Mouse (Mus musculus) midbrain, embryonic 16.5 days (tissue): Measurements from ENCODE around the gene Sirt1. TPM values are rescaled to one million over a fixed set of nuclear protein-coding genes. Genes with fewer than 3 reads are reported as not detected.
"Not testable (repeated sequence)": the region's sequence is repeated elsewhere in the genome, so short reads cannot be mapped to it uniquely, and the experiment has no call there.

Experiments
- ATAC-seq: fragments of 200-750 bp; cut with Nextera tagmentation; 2 replicates; pipeline ENCODE4 v1.8.0; 2017; ENCODE audit warnings: moderate TSS enrichment
- H3K27ac ChIP-seq: fragments of 300-500 bp; sonication (generic); 2 replicates; pipeline ENCODE4 v1.5.1; 2014; ENCODE audit warnings: mild to moderate bottlenecking, low read length, mixed read lengths
- H3K27me3 ChIP-seq: fragments of 300-500 bp; sonication (generic); 2 replicates; pipeline ENCODE4 v1.6.1; 2014; ENCODE audit warnings: low read depth, low read length, mixed read lengths; ENCODE audit not compliant: control insufficient read depth, insufficient read depth
- H3K36me3 ChIP-seq: fragments of 300-500 bp; sonication (generic); 2 replicates; pipeline ENCODE4 v1.6.1; 2014; ENCODE audit warnings: mild to moderate bottlenecking, low read length, moderate library complexity, mixed read lengths; ENCODE audit not compliant: control insufficient read depth, insufficient read depth
- H3K4me1 ChIP-seq: fragments of 300-500 bp; sonication (generic); 2 replicates; pipeline ENCODE4 v1.6.1; 2014; ENCODE audit warnings: mild to moderate bottlenecking, low read length, mixed read lengths; ENCODE audit not compliant: control insufficient read depth, insufficient read depth
- H3K4me2 ChIP-seq: fragments of 300-500 bp; sonication (generic); 2 replicates; pipeline ENCODE4 v1.6.1; 2014; ENCODE audit warnings: mild to moderate bottlenecking, low read length, mixed read lengths
- H3K4me3 ChIP-seq: fragments of 300-500 bp; sonication (generic); 2 replicates; pipeline ENCODE4 v1.5.1; 2014; ENCODE audit warnings: low read depth, mild to moderate bottlenecking, low read length, moderate library complexity, mixed read lengths
- H3K9ac ChIP-seq: fragments of 300-500 bp; sonication (generic); 2 replicates; pipeline ENCODE4 v1.6.1; 2014; ENCODE audit warnings: low read depth, low read length, mixed read lengths
- H3K9me3 ChIP-seq: fragments of 300-500 bp; sonication (generic); replicated peaks from 2 replicates; pipeline ENCODE4 v1.6.1; 2014; ENCODE audit warnings: mild to moderate bottlenecking, low read length, mixed read lengths; ENCODE audit not compliant: control insufficient read depth, poor library complexity, severe bottlenecking
- WGBS: fragments of 180-500 bp; shearing (Covaris S2); extraction: QIAGEN DNeasy Blood & Tissue Kit; methylation state at CpG from one replicate; pipeline ENCODE4 v1.1.7; 2014; 5-methylcytosine and 5-hydroxymethylcytosine counted together
- polyA plus RNA-seq: library from polyadenylated mRNA; unstranded; fragments of >200 nt; fragmentation: Nextera tagmentation; extraction: Ambion mirVana; gene quantifications from 2 replicates; pipeline ENCODE4 v1.2.1, GENCODE M21; 2015

The Sirt1 gene
- polyA plus RNA-seq, 1 experiment from 2014 or later: 3.5 TPM

GRCm38 (mm10) chr10:63422736-63422992 lies 41.2 kb upstream of the Sirt1 start:
- no peak for ATAC-seq
- Histone ChIP-seq H3K27ac (no peak overlapping the region), H3K4me1 (no peaks in the 10 kb centered on the region), H3K36me3 (no peaks in the 10 kb centered on the region), H3K27me3 (no peaks in the 10 kb centered on the region), H3K9ac (no peak overlapping the region), H3K4me3 (no peak overlapping the region), H3K4me2 (no peak overlapping the region), H3K9me3 (no peaks in the 10 kb centered on the region)
- WGBS: 78% methylated on average over 5 of the region's 5 CpGs

- Histone ChIP-seq H3K9me3 (no peaks in the 10 kb centered on the region), H3K27me3 (no peaks in the 10 kb centered on the region), H3K4me2 (no peak within 1 kb of the TSS), H3K4me3 (no peak within 1 kb of the TSS), H3K9ac (no peak within 1 kb of the TSS), H3K36me3 (no peaks in the 10 kb centered on the region), H3K4me1 (no peaks in the 10 kb centered on the region), H3K27ac (no peak within 1 kb of the TSS)
- WGBS: 93% methylated on average over 18 of the region's 18 CpGs
- no peak for ATAC-seq
These were observed 40.5 kb upstream of the Sirt1 start, which contains the start of gene Gm7075 for GRCm38 (mm10) chr10:63421739-63422735. TSS of gene Gm7075 (minus strand) at chr10:63421789.

- WGBS: 59% methylated on average over 5 of the region's 5 CpGs
- no peaks in the 10 kb centered on the region for H3K4me1 ChIP-seq
- H3K9ac ChIP-seq: no peak overlapping the region
- no peak overlapping the region for H3K4me3 ChIP-seq
- ATAC-seq: no peak
- no peaks in the 10 kb centered on the region for H3K9me3 ChIP-seq
- no peaks in the 10 kb centered on the region for H3K36me3 ChIP-seq
- no peak overlapping the region for H3K27ac ChIP-seq
- H3K4me2 ChIP-seq: no peak overlapping the region
- no peaks in the 10 kb centered on the region for H3K27me3 ChIP-seq
These were observed 35.6 kb upstream of the Sirt1 start for GRCm38 (mm10) chr10:63417061-63417460.

- WGBS: 63% methylated on average over 7 of the region's 7 CpGs
- Histone ChIP-seq H3K27ac (no peak overlapping the region), H3K4me1 (no peaks in the 10 kb centered on the region), H3K4me3 (no peak overlapping the region), H3K9me3 (no peaks in the 10 kb centered on the region), H3K4me2 (no peak overlapping the region), H3K9ac (no peak overlapping the region), H3K27me3 (no peaks in the 10 kb centered on the region), H3K36me3 (no peaks in the 10 kb centered on the region)
- ATAC-seq: no peak
These were observed 34.3 kb upstream of the Sirt1 start for GRCm38 (mm10) chr10:63415850-63416249.

- Histone ChIP-seq H3K27me3 (no peaks in the 10 kb centered on the region), H3K9ac (no peak overlapping the region), H3K36me3 (no peaks in the 10 kb centered on the region), H3K9me3 (no peaks in the 10 kb centered on the region), H3K27ac (no peak overlapping the region), H3K4me1 (no peaks in the 10 kb centered on the region), H3K4me2 (no peak overlapping the region), H3K4me3 (no peak overlapping the region)
- no peak for ATAC-seq
- WGBS: 89% methylated on average over 7 of the region's 7 CpGs
These were observed 33.8 kb upstream of the Sirt1 start for GRCm38 (mm10) chr10:63415287-63415686.

- Histone ChIP-seq H3K9me3 (no peaks in the 10 kb centered on the region), H3K27me3 (no peaks in the 10 kb centered on the region), H3K4me3 (no peak overlapping the region), H3K36me3 (no peaks in the 10 kb centered on the region), H3K4me1 (no peaks in the 10 kb centered on the region), H3K27ac (no peak overlapping the region), H3K9ac (no peak overlapping the region), H3K4me2 (no peak overlapping the region)
- no peak for ATAC-seq
- 91% methylated on average over 17 of the region's 17 CpGs for WGBS
These were observed 31.3 kb upstream of the Sirt1 start for GRCm38 (mm10) chr10:63412756-63413155.

GRCm38 (mm10) chr10:63411674-63412073 lies 30.2 kb upstream of the Sirt1 start:
- 89% methylated on average over 5 of the region's 7 CpGs for WGBS
- ATAC-seq, H3K4me3 ChIP-seq, H3K4me1 ChIP-seq, H3K27me3 ChIP-seq, H3K36me3 ChIP-seq, H3K9ac ChIP-seq, H3K4me2 ChIP-seq, H3K27ac ChIP-seq, H3K9me3 ChIP-seq: not testable (repeated sequence)

- ATAC-seq: no peak
- Histone ChIP-seq H3K4me2 (no peak overlapping the region), H3K9me3 (no peaks in the 10 kb centered on the region), H3K9ac (no peak overlapping the region), H3K27ac (no peak overlapping the region), H3K27me3 (no peaks in the 10 kb centered on the region), H3K36me3 (no peaks in the 10 kb centered on the region), H3K4me3 (no peak overlapping the region), H3K4me1 (no peaks in the 10 kb centered on the region)
- 65% methylated on average over 16 of the region's 16 CpGs for WGBS
These were observed 28.9 kb upstream of the Sirt1 start for GRCm38 (mm10) chr10:63410162-63410956.

- Histone ChIP-seq H3K36me3 (no peaks in the 10 kb centered on the region), H3K4me3 (no peak overlapping the region), H3K9ac (no peak overlapping the region), H3K4me2 (no peak overlapping the region), H3K27ac (no peak overlapping the region), H3K27me3 (no peaks in the 10 kb centered on the region), H3K9me3 (no peaks in the 10 kb centered on the region), H3K4me1 (no peaks in the 10 kb centered on the region)
- 79% methylated on average over 2 of the region's 2 CpGs for WGBS
- ATAC-seq: no peak
These were observed 22.1 kb upstream of the Sirt1 start for GRCm38 (mm10) chr10:63403636-63404035.
